Mouse (Mus musculus) heart, postnatal 0 days (tissue): Measurements from ENCODE around the gene Gpr35. TPM values are rescaled to one million over a fixed set of nuclear protein-coding genes. Genes with fewer than 3 reads are reported as not detected.

Experiments
- ATAC-seq: fragments of 200-750 bp; cut with Nextera tagmentation; 2 replicates; pipeline ENCODE4 v1.8.0; 2017; ENCODE audit warnings: low read depth, moderate number of reproducible peaks, moderate library complexity; ENCODE audit not compliant: insufficient read depth
- DNase-seq: peaks from one replicate; pipeline ENCODE4 v3.0.0-alpha.2; 2016; ENCODE audit warnings: low spot score
- H3K27ac ChIP-seq: fragments of 300-500 bp; sonication (generic); 2 replicates; pipeline ENCODE4 v1.5.1; 2014; ENCODE audit warnings: low read depth, mild to moderate bottlenecking
- H3K27me3 ChIP-seq: fragments of 300-500 bp; sonication (generic); 2 replicates; pipeline ENCODE4 v1.6.1; 2014; ENCODE audit warnings: low read length, mixed read lengths; ENCODE audit not compliant: control insufficient read depth, insufficient read depth
- H3K36me3 ChIP-seq: fragments of 300-500 bp; sonication (generic); replicated peaks from 2 replicates; pipeline ENCODE4 v1.6.1; 2014; ENCODE audit warnings: low read length, mixed read lengths; ENCODE audit not compliant: control insufficient read depth, insufficient read depth
- H3K4me1 ChIP-seq: fragments of 300-500 bp; sonication (generic); 2 replicates; pipeline ENCODE4 v1.6.1; 2014; ENCODE audit warnings: antibody characterized with exemption; ENCODE audit not compliant: control insufficient read depth, insufficient read depth
- H3K4me2 ChIP-seq: fragments of 300-500 bp; sonication (generic); 2 replicates; pipeline ENCODE4 v1.6.1; 2014; ENCODE audit warnings: low read depth, mild to moderate bottlenecking, low read length, moderate library complexity
- H3K4me3 ChIP-seq: fragments of 300-500 bp; sonication (generic); 2 replicates; pipeline ENCODE4 v1.5.1; 2014; ENCODE audit warnings: low read depth, low read length
- H3K9ac ChIP-seq: fragments of 300-500 bp; sonication (generic); replicated peaks from 2 replicates; pipeline ENCODE4 v1.6.1; 2014; ENCODE audit warnings: low read depth, low read length, mixed read lengths
- H3K9me3 ChIP-seq: fragments of 300-500 bp; sonication (generic); replicated peaks from 2 replicates; pipeline ENCODE4 v1.6.1; 2016; ENCODE audit warnings: low read length; ENCODE audit not compliant: control insufficient read depth
- CTCF ChIP-seq: IDR thresholded peaks from 2 replicates; pipeline ENCODE4 v1.5.1; 2016; ENCODE audit warnings: antibody characterized with exemption, control low read depth, low read depth
- EP300 ChIP-seq: IDR thresholded peaks from 2 replicates; pipeline ENCODE4 v1.6.1; 2016; ENCODE audit warnings: antibody characterized with exemption, low read depth
- WGBS: fragments of 180-500 bp; shearing (Covaris S2); extraction: QIAGEN DNeasy Blood & Tissue Kit; methylation state at CpG from one replicate; pipeline ENCODE4 v1.1.7; 2014; 5-methylcytosine and 5-hydroxymethylcytosine counted together
- polyA plus RNA-seq: library from polyadenylated mRNA; unstranded; fragments of >200 nt; fragmentation: Nextera tagmentation; extraction: Ambion mirVana; gene quantifications from 2 replicates; pipeline ENCODE4 v1.2.1, GENCODE M21; 2015
- total RNA-seq: library from RNA; depleted of rRNA; stranded (reverse); fragments of >200 nt; gene quantifications from 2 replicates; pipeline ENCODE4 v1.2.3, GENCODE M21; 2014; ENCODE audit warnings: low replicate concordance

Gpr35 gene
- total and polyA plus RNA-seq, 2 experiments from 2014 or later: 0.23 to 0.34 TPM

DNA sequence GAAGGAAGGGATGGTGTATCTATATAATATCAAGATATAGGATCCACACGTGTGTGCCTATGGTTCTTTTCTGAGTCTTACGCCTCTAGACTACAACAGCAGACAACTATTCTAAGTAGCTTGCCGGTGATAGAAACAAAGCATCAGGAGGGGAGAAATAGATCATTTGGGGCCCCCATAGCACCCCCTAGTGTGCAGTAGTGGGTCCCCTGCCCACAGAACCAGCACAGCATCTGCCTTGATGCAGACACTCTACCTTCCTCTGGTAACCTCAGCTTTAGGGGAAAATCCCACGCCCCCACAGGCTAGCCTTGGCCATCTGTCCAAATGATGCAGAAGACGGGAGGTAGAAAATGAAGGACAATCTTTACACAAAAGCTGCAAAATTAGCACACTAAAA lies 34.3 kb downstream of the Gpr35 start:
- peaks cover 2% of the 10 kb centered on the region; the same call in 1 of the 2 replicates for H3K4me1 ChIP-seq
- no peak overlapping the region for H3K27ac ChIP-seq
- no peak overlapping the region for H3K4me2 ChIP-seq
- H3K27me3 ChIP-seq: no peaks in the 10 kb centered on the region
- no peaks in the 10 kb centered on the region for H3K9me3 ChIP-seq
- H3K4me3 ChIP-seq: no peak overlapping the region
- WGBS: 84% methylated on average over 5 of the region's 5 CpGs
- no peak for DNase-seq
- no peak for TF ChIP-seq EP300
- no peak for TF ChIP-seq CTCF
- ATAC-seq: no peak
- H3K36me3 ChIP-seq: no peaks in the 10 kb centered on the region
- H3K9ac ChIP-seq: no peak overlapping the region

GRCm38 (mm10) chr1:92988894-92989293 lies 38.2 kb downstream of the Gpr35 start:
- no peak overlapping the region for H3K4me2 ChIP-seq
- H3K4me3 ChIP-seq: no peak overlapping the region
- ATAC-seq (no peak), DNase-seq (no peak)
- TF ChIP-seq EP300: no peak
- TF ChIP-seq CTCF: no peak
- H3K9me3 ChIP-seq: no peaks in the 10 kb centered on the region
- no peaks in the 10 kb centered on the region for H3K4me1 ChIP-seq
- H3K9ac ChIP-seq: no peak overlapping the region
- WGBS: 63% methylated on average over 4 of the region's 4 CpGs
- H3K36me3 ChIP-seq: no peaks in the 10 kb centered on the region
- H3K27me3 ChIP-seq: no peaks in the 10 kb centered on the region
- H3K27ac ChIP-seq: no peak overlapping the region

- WGBS: 56% methylated on average over 4 of the region's 4 CpGs
- Histone ChIP-seq H3K27me3 (no peaks in the 10 kb centered on the region), H3K4me1 (no peaks in the 10 kb centered on the region), H3K36me3 (no peaks in the 10 kb centered on the region), H3K27ac (no peak overlapping the region), H3K4me2 (no peak overlapping the region), H3K4me3 (no peak overlapping the region), H3K9ac (no peak overlapping the region), H3K9me3 (no peaks in the 10 kb centered on the region)
- DNase-seq: no peak
- ATAC-seq: no peak
- TF ChIP-seq CTCF: no peak
- TF ChIP-seq EP300: no peak
These were observed 39.2 kb downstream of the Gpr35 start for GRCm38 (mm10) chr1:92989891-92990290.

- Histone ChIP-seq H3K4me1 (no peaks in the 10 kb centered on the region), H3K27me3 (no peaks in the 10 kb centered on the region), H3K27ac (no peak overlapping the region), H3K9me3 (no peaks in the 10 kb centered on the region), H3K36me3 (no peaks in the 10 kb centered on the region), H3K4me2 (no peak overlapping the region), H3K9ac (no peak overlapping the region), H3K4me3 (no peak overlapping the region)
- no peak for DNase-seq
- no peak for TF ChIP-seq CTCF
- TF ChIP-seq EP300: no peak
- no peak for ATAC-seq
- 69% methylated on average over 6 of the region's 6 CpGs for WGBS
These were observed 41.7 kb downstream of the Gpr35 start for GRCm38 (mm10) chr1:92992214-92992855.

- Histone ChIP-seq H3K27me3 (no peaks in the 10 kb centered on the region), H3K9me3 (no peaks in the 10 kb centered on the region), H3K9ac (no peak overlapping the region), H3K4me1 (no peaks in the 10 kb centered on the region), H3K4me3 (no peak overlapping the region), H3K4me2 (no peak overlapping the region), H3K27ac (no peak overlapping the region), H3K36me3 (no peaks in the 10 kb centered on the region)
- no peak for ATAC-seq
- DNase-seq: no peak
- no peak for TF ChIP-seq EP300
- no peak for TF ChIP-seq CTCF
- WGBS: 77% methylated on average over 2 of the region's 2 CpGs
These were observed 42.2 kb downstream of the Gpr35 start for GRCm38 (mm10) chr1:92992880-92993279.

GRCm38 (mm10) chr1:93006061-93006460 lies 55.4 kb downstream of the Gpr35 start, which contains the start of gene Aqp12:
Gene Aqp12 (plus strand): TSS chr1:93006334.
- no peak within 1 kb of the TSS for H3K27ac ChIP-seq
- TF ChIP-seq EP300 (no peak), CTCF (no peak)
- ATAC-seq: no peak
- peaks cover 6% of the 10 kb centered on the region; the same call in 1 of the 2 replicates for H3K9me3 ChIP-seq
- H3K4me3 ChIP-seq: no peak within 1 kb of the TSS
- H3K4me1 ChIP-seq: peaks cover 10% of the 10 kb centered on the region
- H3K9ac ChIP-seq: no peak within 1 kb of the TSS
- no peaks in the 10 kb centered on the region for H3K27me3 ChIP-seq
- H3K36me3 ChIP-seq: no peaks in the 10 kb centered on the region
- 67% methylated on average over 7 of the region's 7 CpGs for WGBS
- DNase-seq: no peak
- no peak within 1 kb of the TSS for H3K4me2 ChIP-seq
